Mouse (Mus musculus): ENCODE data around the gene Gm21974.

DNA sequence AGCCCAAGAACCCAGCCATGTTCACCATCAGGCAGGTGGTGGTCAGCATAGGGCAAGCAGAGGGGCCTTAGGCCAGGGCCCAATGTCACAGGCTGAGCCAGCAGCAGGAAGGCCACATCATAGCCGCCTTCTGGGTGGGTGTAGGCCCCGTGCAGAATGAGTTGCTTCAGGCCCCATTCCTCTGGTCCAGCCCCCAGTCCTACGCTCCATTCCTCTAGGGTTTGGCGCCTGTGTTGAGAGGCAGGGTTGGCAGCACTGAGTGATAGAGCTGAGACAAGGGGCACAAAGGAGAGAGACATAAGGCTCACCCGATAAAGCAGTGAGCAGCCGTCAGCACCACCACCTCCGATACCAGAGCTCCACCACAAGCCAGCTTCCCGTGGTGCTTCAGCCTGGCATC, 8.1 kb downstream of the Gm21974 start:
- TF ChIP-seq TAL1 (IDR thresholded peaks at IDR 0.05; ENCODE audit: low read length) (no peak), GATA1 (IDR thresholded peaks at IDR 0.05; ENCODE audit: low read length) (no peak)

Data from erythroblast, embryonic 14.5 days (primary cell).